Mouse (Mus musculus) CD4-positive, CD25-positive, alpha-beta regulatory T cell, adult 4 months (primary cell): ENCODE data around the gene Spout1. TPM values are rescaled to one million over a fixed set of nuclear protein-coding genes. Genes with fewer than 3 reads are reported as not detected.
"Not testable (repeated sequence)": the region's sequence is repeated elsewhere in the genome, so short reads cannot be mapped to it uniquely, and the experiment has no call there.

Source experiments
- ATAC-seq: one replicate; pipeline ENCODE4 v1.8.0; 2017
- polyA plus RNA-seq, 2 experiments: library from polyadenylated mRNA; unstranded; fragments of 100-300 nt; shearing (Covaris generic); gene quantifications; one replicate each; pipeline ENCODE4 v1.2.1; 2017

Gene Spout1
- polyA plus RNA-seq, result 10 to 100 TPM; 30.2 to 50.9 TPM

DNA sequence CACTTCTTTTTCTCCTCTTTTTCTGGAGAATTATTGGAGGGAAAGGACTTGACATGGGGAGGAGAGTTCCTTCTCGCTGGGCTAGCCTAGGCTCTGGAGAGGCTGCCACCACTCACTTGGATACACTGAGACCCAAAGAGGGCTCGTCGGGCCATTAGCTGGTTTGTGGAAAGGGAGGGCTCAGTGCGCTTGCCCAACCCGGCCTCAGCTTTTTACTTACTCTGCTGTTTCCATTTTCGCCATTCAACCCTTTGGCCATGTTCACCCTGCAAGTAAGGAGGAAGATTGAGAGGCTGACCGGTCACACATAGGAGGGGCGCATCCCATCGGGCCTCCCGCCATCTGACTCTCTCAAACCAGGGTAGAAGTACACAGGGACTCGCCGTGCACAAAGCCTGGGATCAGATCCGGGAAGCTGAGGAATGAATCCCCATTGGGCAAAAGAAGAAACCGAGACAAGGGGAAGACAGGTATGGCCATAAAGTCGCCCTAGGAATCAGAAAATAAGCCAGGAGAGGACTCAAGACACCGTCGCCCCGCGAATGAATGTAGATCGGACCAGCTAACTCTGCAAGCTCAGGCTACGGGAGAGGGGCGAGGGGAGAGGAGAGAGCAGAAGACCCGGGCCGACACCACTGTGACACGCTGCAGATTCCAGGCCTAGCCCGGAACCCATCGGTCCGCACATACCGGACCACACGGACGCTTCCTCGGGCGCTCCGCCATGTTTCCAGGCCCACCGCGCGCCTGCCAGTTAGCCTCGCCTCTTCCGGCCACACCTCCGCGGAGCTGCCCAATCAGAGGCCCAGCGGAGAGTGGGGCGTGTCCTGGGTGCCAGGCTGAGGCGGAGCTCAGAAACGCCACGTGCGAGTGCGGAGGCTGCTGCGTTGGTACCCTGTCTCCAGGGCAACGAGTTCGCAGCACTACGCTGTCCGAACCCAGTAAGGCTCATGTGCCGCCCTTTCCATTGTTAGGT, at the start of gene Spout1:
Gene Spout1 (minus strand): TSS at position 760 of the 976 bp plus-strand sequence.
- ATAC-seq, result peak; percentile 100

GRCm38 (mm10) chr2:30216293-30216692, 38.0 kb upstream of the Spout1 start:
- ATAC-seq, result no peak

DNA sequence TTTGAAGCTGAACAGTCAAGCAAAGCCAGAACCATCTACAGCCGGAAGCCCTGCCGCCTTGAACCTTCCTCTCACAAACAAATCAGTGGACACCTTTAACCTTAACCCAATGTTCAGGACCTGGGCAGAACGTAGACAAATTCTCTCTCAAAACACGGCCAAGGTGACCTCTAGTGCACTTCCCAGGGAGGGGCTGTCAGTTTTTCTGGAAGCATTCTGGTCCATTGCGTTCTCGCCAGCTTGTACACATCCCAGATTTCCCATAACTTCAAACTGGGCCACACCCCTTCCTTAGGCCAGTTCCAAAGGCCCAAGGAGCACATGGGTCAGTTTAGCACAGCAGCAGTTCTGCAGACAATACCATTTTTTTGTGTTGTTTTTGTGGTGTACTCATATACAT, 37.2 kb upstream of the Spout1 start:
- no peak for ATAC-seq

DNA sequence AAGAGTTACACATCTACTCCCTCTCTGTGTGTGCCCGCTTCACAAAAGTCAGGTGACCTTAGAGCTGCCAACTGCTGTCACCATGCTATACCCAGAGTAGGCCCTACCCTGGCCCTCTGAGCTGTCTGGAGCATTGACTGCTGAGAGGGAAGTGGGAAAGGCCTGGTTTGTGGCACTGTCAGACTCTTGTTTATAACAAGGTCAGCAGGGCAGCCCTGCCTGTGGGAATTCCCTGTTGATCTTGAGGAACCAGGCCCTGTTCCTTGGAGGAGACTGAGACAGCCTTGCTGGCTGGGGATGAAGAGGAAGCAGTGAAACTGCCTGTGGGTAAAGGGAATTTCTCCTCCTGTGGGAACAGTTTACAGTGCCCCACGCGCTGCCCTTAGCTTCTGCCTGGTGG, 36.5 kb upstream of the Spout1 start:
- no peak for ATAC-seq

- no peak for ATAC-seq
These were observed 34.7 kb upstream of the Spout1 start for GRCm38 (mm10) chr2:30212951-30213350.

GRCm38 (mm10) chr2:30212169-30212545, 33.9 kb upstream of the Spout1 start:
- ATAC-seq, result no peak

GRCm38 (mm10) chr2:30211408-30212168, 33.3 kb upstream of the Spout1 start:
- no peak for ATAC-seq

DNA sequence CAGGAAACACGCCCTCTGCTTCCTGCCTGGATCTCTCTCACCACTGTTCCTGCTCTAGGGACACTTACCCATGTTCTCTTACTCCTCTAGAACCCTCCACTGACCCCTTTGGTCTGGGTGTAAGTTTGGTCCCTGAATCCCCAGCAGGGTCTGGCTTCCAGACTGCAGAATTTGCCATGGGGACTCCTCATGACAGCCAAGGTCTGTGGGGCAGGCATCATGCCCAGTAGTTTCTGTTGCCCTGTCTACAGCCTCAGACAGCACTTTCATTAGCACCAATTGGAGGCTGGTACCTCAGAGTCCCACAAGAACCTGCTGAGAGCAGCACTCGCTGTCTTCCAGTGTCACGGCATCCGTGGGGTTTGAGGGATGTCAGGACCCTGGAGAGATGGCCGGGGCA, 29.6 kb upstream of the Spout1 start:
- no peak for ATAC-seq

- ATAC-seq, result no peak
These were observed 29.1 kb upstream of the Spout1 start for GRCm38 (mm10) chr2:30207401-30207800.

DNA sequence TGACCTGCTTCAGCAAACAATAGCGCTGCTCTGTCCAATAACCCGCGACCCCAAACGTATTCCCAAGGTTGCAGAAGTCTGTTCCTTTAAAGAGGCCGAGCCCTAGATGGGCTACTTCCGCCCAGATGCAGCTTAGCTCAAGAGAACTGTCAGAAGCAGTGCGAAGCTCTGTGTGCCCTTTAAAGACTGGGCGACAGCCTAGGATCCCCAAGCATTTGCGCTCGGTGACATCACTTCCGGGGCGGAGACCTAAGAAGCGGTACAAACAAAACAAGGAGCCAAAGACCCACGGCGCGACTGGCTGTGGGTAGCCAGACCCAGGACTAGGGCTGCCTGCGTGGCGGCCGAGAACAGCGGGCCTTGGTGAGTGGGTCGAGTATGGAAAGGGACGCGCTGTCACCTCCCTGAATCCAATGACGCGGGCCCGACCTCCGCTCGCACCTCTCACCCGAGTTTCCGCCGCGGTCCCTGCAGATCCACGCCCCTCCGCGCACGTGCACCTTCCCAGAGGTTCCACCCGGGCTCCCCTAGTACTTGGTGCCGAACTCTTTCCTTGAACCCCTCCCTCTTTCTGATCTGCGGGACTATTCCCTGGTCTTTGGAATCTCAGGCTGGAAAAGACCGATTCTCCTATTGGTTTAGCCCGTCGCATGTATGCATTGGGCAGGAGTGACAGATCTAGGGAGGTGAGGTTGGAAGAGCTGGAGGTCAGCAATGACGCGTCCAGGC, 27.5 kb upstream of the Spout1 start, which contains the start of gene Kyat1:
Gene Kyat1 (minus strand): TSS at position 219 of the 729 bp plus-strand sequence.
- ATAC-seq, result peak; percentile 99

DNA sequence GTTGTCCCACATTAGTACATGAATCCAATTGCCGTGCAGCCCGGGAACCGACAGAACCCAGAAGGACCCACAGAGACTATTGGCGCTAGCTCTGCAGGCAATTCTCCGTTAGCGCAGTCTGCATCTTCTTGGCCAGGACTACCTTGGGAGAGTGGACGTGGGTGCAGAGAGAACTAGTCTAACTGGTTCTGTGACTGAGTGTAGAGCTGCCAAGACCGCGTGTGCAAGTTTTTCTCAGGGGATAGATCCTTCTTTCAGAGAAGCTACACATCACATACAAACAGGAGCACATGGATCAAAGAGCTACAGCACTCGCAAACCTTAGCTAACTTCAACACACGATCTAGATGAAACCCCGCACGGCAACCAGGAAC, 27.0 kb upstream of the Spout1 start:
- ATAC-seq, result peak; percentile 21

- ATAC-seq, result no peak
These were observed 25.2 kb upstream of the Spout1 start for GRCm38 (mm10) chr2:30203439-30203838.

GRCm38 (mm10) chr2:30200388-30200925, 22.2 kb upstream of the Spout1 start:
- ATAC-seq, result no peak

DNA sequence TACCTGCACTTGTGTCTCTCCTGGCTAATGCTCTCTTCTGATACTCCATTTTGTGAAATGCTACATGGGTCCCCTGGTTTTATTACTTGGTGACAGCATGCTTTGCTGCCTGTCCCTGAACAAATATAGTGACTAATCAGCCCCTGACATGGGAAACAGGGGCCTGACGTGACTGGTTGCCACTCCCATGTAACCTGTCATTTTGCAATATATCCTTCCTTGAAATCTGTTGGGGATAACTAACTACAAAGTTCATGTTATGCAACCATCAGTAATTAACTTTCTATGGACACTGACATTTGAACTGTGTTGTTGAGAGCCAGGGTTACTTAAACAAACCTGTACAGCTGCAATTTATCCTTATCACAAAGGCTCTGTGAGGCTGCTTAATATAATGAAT, 21.7 kb upstream of the Spout1 start:
- no peak for ATAC-seq

DNA sequence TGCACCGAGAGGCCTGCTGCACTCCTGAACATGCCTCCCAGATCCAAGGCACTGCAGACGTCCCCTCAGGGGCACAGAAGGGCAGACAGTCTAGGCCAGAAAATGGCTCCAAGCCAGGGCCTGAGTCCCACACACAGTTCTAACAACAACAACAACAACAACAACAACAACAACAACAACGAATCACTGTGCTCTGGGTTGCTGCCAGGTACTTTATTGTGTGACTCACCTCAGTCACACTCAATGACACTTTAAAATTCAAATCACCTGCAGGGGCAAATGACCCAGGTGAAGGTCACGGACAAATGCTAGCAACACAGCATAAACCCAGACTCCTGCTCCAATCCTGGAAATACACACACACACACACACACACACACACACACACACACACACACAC, 19.8 kb upstream of the Spout1 start:
- ATAC-seq, result no peak

DNA sequence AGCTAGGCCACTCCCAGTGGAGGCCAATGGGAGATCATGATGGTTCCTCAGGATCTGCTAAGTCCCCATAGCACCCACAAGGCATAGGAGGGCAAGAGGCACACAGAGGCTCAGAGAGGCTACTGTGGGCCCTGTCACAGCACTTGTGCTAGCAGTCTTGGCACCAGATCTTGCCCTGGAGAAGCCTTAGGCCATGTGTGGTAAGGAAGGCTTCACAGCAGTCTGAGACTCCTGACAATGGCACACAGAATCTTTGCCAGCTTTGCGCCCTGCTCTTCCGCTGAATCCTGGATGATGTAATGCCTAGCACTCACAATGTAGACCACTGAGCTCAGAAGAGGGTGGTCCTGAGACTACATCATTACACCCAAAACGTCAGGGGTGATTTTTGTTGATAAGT, 16.4 kb upstream of the Spout1 start:
- no peak for ATAC-seq

- no peak for ATAC-seq
These were observed 13.7 kb upstream of the Spout1 start for GRCm38 (mm10) chr2:30191790-30192580.

- ATAC-seq, result no peak
These were observed 7.4 kb upstream of the Spout1 start for GRCm38 (mm10) chr2:30185681-30186080.

- ATAC-seq, result no peak
These were observed 7.0 kb upstream of the Spout1 start for GRCm38 (mm10) chr2:30185276-30185675.

GRCm38 (mm10) chr2:30183721-30184120, 5.5 kb upstream of the Spout1 start:
- ATAC-seq, result no peak

DNA sequence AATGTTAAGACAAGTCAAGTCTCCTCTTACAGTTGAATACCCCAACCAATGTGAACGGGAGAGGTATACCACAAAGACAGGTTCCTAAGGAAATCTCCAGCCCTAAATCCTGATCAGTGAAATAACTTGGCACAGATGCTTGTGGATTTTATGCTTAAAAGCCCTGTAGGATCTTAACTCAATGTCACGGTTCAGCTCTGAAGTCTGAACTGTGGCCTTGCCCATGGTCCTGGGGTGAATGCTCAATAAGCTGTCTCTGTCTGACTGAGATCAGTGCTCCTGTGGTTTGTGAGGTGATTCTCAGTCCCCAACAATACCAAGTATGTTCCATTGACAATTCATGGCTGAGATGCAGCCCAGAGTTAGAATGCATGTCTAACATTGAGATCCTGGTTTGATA, 4.2 kb upstream of the Spout1 start:
- ATAC-seq, result no peak

- not testable (repeated sequence) for ATAC-seq
These were observed 452 bp upstream of the Spout1 start for GRCm38 (mm10) chr2:30178711-30179110.
